Mouse (Mus musculus) brain, embryonic 14.5 days (tissue): ENCODE results near the gene Gstp2.

Source experiments
- CTCF ChIP-seq: fragments of 200-500 bp; IDR thresholded peaks from 2 replicates; pipeline ENCODE4 v1.5.1; 2012; ENCODE audit warnings: inconsistent platforms, mild to moderate bottlenecking, moderate library complexity, borderline replicate concordance; ENCODE audit not compliant: insufficient read depth, insufficient read length; ENCODE audit errors: extremely low read depth
- POLR2A ChIP-seq: fragments of 200-500 bp; IDR thresholded peaks from 2 replicates; pipeline ENCODE4 v1.6.1; 2012; ENCODE audit warnings: mild to moderate bottlenecking, inconsistent platforms, borderline replicate concordance; ENCODE audit not compliant: poor library complexity, insufficient read depth, insufficient read length, severe bottlenecking; ENCODE audit errors: extremely low read depth

- TF ChIP-seq CTCF, result no peak
- TF ChIP-seq POLR2A, result no peak
Observed at GRCm38 (mm10) chr19:4070311-4070710, 24.5 kb upstream of the Gstp2 start.
